Mouse (Mus musculus) thymus, adult 2 months (tissue): ENCODE measurements around the gene Pheta1. TPM values are rescaled to one million over a fixed set of nuclear protein-coding genes. Genes with fewer than 3 reads are reported as not detected.

Experiments
- DNase-seq: peaks from one replicate; pipeline ENCODE4 v3.0.0; 2021
- H3K27ac ChIP-seq: fragments of 200-500 bp; 2 replicates; pipeline ENCODE4 v1.5.1; 2012; ENCODE audit warnings: low read length, control low read depth; ENCODE audit not compliant: control insufficient read depth, insufficient read depth
- H3K27me3 ChIP-seq: fragments of 200-500 bp; 2 replicates; pipeline ENCODE4 v1.6.1; 2012; ENCODE audit warnings: mild to moderate bottlenecking, low read length, moderate library complexity, mixed read lengths; ENCODE audit not compliant: control insufficient read depth, insufficient read depth
- H3K36me3 ChIP-seq: fragments of 200-500 bp; 2 replicates; pipeline ENCODE4 v1.6.1; 2012; ENCODE audit warnings: mild to moderate bottlenecking, low read length, moderate library complexity; ENCODE audit not compliant: control insufficient read depth, insufficient read depth
- H3K4me1 ChIP-seq: fragments of 200-500 bp; replicated peaks from 2 replicates; pipeline ENCODE4 v1.6.1; 2012; ENCODE audit warnings: low read length; ENCODE audit not compliant: control insufficient read depth, insufficient read depth
- H3K4me3 ChIP-seq: fragments of 200-500 bp; 2 replicates; pipeline ENCODE4 v1.5.1; 2012; ENCODE audit warnings: mild to moderate bottlenecking, low read length, control low read depth, moderate library complexity; ENCODE audit not compliant: control insufficient read depth, insufficient read depth
- CTCF ChIP-seq: fragments of 200-500 bp; IDR thresholded peaks from 2 replicates; pipeline ENCODE4 v1.5.1; 2012; ENCODE audit warnings: mild to moderate bottlenecking, control low read depth, low read length, moderate library complexity, borderline replicate concordance; ENCODE audit not compliant: control insufficient read depth, poor library complexity, insufficient read depth; ENCODE audit errors: extremely low read depth
- POLR2A ChIP-seq: fragments of 200-500 bp; IDR thresholded peaks from 2 replicates; pipeline ENCODE4 v1.6.1; 2012; ENCODE audit warnings: mild to moderate bottlenecking, low read length, control low read depth, moderate library complexity; ENCODE audit not compliant: control insufficient read depth, poor library complexity, insufficient read depth; ENCODE audit errors: extremely low read depth
- WGBS: fragments of 180-500 bp; shearing (Covaris S2); methylation state at CpG from one replicate; pipeline ENCODE4 v1.1.7; 2018; 5-methylcytosine and 5-hydroxymethylcytosine counted together
- polyA plus RNA-seq: library from polyadenylated mRNA; depleted of rRNA; stranded (reverse); fragments of >200 nt; gene quantifications from 2 replicates; pipeline ENCODE4 v1.2.3, GENCODE M21; 2012

The Pheta1 gene
- polyA plus RNA-seq, 1 experiment = 25.3 TPM

GRCm38 (mm10) chr5:121861964-121862363 lies 13.2 kb downstream of the Pheta1 start:
- Histone ChIP-seq H3K36me3 (no peaks in the 10 kb centered on the region), H3K27ac (no peak overlapping the region), H3K4me1 (no peaks in the 10 kb centered on the region), H3K4me3 (no peak overlapping the region), H3K27me3 (no peaks in the 10 kb centered on the region)
- WGBS = 61% methylated on average over 5 of the region's 5 CpGs
- DNase-seq = no peak
- TF ChIP-seq POLR2A (no peak), CTCF (no peak)

GRCm38 (mm10) chr5:121864330-121864729 lies 15.5 kb downstream of the Pheta1 start:
- no peaks in the 10 kb centered on the region for H3K36me3 ChIP-seq
- TF ChIP-seq CTCF (no peak), POLR2A (no peak)
- 41% methylated on average over 8 of the region's 11 CpGs for WGBS
- DNase-seq = no peak
- no peaks in the 10 kb centered on the region for H3K4me1 ChIP-seq
- no peaks in the 10 kb centered on the region for H3K27me3 ChIP-seq
- H3K27ac ChIP-seq = no peak overlapping the region
- H3K4me3 ChIP-seq = no peak overlapping the region

GRCm38 (mm10) chr5:121867963-121868362 lies 19.2 kb downstream of the Pheta1 start:
- TF ChIP-seq POLR2A = no peak
- no peak for TF ChIP-seq CTCF
- DNase-seq = no peak
- no peaks in the 10 kb centered on the region for H3K4me1 ChIP-seq
- no peaks in the 10 kb centered on the region for H3K27me3 ChIP-seq
- H3K4me3 ChIP-seq = no peak overlapping the region
- no peaks in the 10 kb centered on the region for H3K36me3 ChIP-seq
- WGBS = 83% methylated on average over 5 of the region's 5 CpGs
- H3K27ac ChIP-seq = no peak overlapping the region

GRCm38 (mm10) chr5:121870832-121871231 lies 22.0 kb downstream of the Pheta1 start:
- H3K27ac ChIP-seq = no peak overlapping the region
- 86% methylated on average over 6 of the region's 6 CpGs for WGBS
- H3K27me3 ChIP-seq = no peaks in the 10 kb centered on the region
- no peak overlapping the region for H3K4me3 ChIP-seq
- TF ChIP-seq POLR2A (no peak), CTCF (no peak)
- DNase-seq = no peak
- H3K4me1 ChIP-seq = no peaks in the 10 kb centered on the region
- H3K36me3 ChIP-seq = no peaks in the 10 kb centered on the region

GRCm38 (mm10) chr5:121871515-121872030 lies 22.8 kb downstream of the Pheta1 start:
- no peak for TF ChIP-seq POLR2A
- no peak for TF ChIP-seq CTCF
- no peak overlapping the region for H3K27ac ChIP-seq
- WGBS = 88% methylated on average over 13 of the region's 13 CpGs
- no peak for DNase-seq
- no peaks in the 10 kb centered on the region for H3K36me3 ChIP-seq
- H3K4me3 ChIP-seq = no peak overlapping the region
- H3K27me3 ChIP-seq = no peaks in the 10 kb centered on the region
- no peaks in the 10 kb centered on the region for H3K4me1 ChIP-seq

- peak; percentile 53 for DNase-seq
- no peak for TF ChIP-seq POLR2A
- peak; percentile 89 for TF ChIP-seq CTCF
- Histone ChIP-seq H3K4me3 (no peak overlapping the region), H3K36me3 (no peaks in the 10 kb centered on the region), H3K27me3 (no peaks in the 10 kb centered on the region), H3K4me1 (no peaks in the 10 kb centered on the region), H3K27ac (no peak overlapping the region)
- WGBS = 48% methylated on average over 4 of the region's 4 CpGs
Observed at GRCm38 (mm10) chr5:121872158-121872557, 23.4 kb downstream of the Pheta1 start.

GRCm38 (mm10) chr5:121875041-121875440 lies 26.3 kb downstream of the Pheta1 start:
- Histone ChIP-seq H3K4me1 (no peaks in the 10 kb centered on the region), H3K4me3 (no peak overlapping the region), H3K27me3 (no peaks in the 10 kb centered on the region), H3K36me3 (no peaks in the 10 kb centered on the region), H3K27ac (no peak overlapping the region)
- no peak for DNase-seq
- 92% methylated on average over 12 of the region's 12 CpGs for WGBS
- TF ChIP-seq POLR2A (no peak), CTCF (no peak)
